Mouse (Mus musculus) kidney, adult 2 months (tissue): ENCODE measurements around the gene Gm20716.

Experiments
- CTCF ChIP-seq: fragments of 200-500 bp; conservative IDR thresholded peaks from 2 replicates; pipeline ENCODE4 v1.5.1; 2011; ENCODE audit warnings: low read depth, mild to moderate bottlenecking, control low read depth, low read length, moderate library complexity, mixed read lengths; ENCODE audit not compliant: insufficient read depth, insufficient read length
- POLR2A ChIP-seq: fragments of 200-500 bp; IDR thresholded peaks from one replicate; pipeline ENCODE4 v1.6.1; 2011; ENCODE audit warnings: low read depth, low read length, control low read depth

GRCm38 (mm10) chr2:168158911-168159711 is 71.1 kb downstream of the Gm20716 start:
- no peak for TF ChIP-seq CTCF
- no peak for TF ChIP-seq POLR2A
